Mouse (Mus musculus): ENCODE results near the gene Naa35. TPM values are rescaled to one million over a fixed set of nuclear protein-coding genes. Genes with fewer than 3 reads are reported as not detected.

Naa35 gene
- polyA plus RNA-seq (2015; fragmentation: Nextera tagmentation; extraction: Ambion mirVana) = 156 and 179 TPM in 2 replicates

DNA sequence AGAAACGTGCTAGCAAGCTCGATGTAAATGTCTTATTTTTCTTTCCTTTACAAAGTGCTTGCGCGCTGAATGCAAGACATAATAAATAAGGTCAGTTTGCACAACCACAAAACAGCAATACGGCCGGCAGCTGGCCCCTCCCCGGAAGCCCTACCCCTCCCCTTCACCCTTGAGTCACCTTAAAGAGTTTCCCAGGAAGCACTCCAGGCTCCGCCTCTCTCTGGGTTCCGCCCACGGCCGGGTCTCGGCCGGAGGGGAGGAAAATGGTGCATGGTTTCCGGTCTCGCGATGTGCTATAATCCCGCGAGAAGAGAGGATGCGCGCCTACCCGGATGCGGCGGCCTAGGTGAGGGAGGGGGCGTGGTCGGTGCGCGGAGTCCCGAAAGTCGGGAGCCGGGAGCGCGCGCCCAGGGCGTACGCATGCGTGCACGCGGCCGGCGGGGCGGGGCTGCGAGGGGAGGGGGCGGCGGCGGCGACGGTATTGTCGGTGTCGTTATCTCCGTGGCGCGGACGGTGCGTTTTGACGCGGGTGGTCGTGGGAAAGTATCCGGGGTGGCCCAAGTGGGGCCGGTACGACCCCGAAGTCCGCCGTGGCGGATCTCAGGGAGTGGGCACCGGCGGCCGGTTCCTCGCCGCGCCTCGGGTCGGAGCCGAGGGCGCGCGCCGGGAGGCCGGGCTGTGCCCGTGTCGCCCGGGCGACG lies at the start of gene Naa35, which contains the start of gene Agtpbp1:
TSS of gene Naa35 (plus strand) at position 313 of the 701 bp plus-strand sequence.
TSS of gene Agtpbp1 (minus strand) at position 281 of the 701 bp plus-strand sequence.
- Histone ChIP-seq H3K27ac (peak within 1 kb of the TSS; percentile 76), H3K4me2 (peak within 1 kb of the TSS; percentile 98), H3K36me3 (ENCODE audit: poor library complexity, severe bottlenecking) (peaks cover 26% of the 10 kb centered on the region), H3K9me3 (replicated peaks) (no peaks in the 10 kb centered on the region), H3K4me3 (peak within 1 kb of the TSS; percentile 93), H3K27me3 (no peaks in the 10 kb centered on the region), H3K4me1 (peaks cover 34% of the 10 kb centered on the region), H3K9ac (peak within 1 kb of the TSS; percentile 94)
- ATAC-seq = peak; percentile 99
- WGBS = under 1% methylated on average over 79 of the region's 83 CpGs

DNA sequence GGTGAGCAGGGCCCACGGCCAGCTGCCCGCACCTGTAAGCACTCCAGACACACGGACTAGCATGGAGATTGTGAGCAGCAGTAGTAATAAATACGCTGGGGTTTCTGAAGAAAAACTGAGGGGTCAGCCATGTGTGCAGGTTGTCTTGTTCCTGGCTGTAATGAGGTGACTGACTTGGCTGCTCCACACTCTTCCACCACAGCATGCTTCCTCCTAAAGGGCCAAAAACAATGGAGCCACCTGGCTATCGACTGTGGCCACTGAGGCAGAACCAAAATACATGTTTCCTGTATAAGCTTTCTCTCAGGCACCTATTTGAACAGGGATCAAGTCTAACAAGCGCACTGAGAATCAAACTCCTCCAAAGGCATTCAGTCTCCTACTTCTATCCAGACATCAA lies 49.3 kb upstream of the Naa35 start:
- 86% methylated on average over 6 of the region's 6 CpGs for WGBS
- H3K4me3 ChIP-seq = no peak overlapping the region
- no peaks in the 10 kb centered on the region for H3K9me3 ChIP-seq (replicated peaks)
- peaks cover 20% of the 10 kb centered on the region for H3K36me3 ChIP-seq (ENCODE audit: poor library complexity, severe bottlenecking)
- no peak for ATAC-seq
- H3K27me3 ChIP-seq = no peaks in the 10 kb centered on the region
- no peak overlapping the region for H3K4me2 ChIP-seq
- no peaks in the 10 kb centered on the region for H3K4me1 ChIP-seq
- H3K9ac ChIP-seq = no peak overlapping the region
- no peak overlapping the region for H3K27ac ChIP-seq

DNA sequence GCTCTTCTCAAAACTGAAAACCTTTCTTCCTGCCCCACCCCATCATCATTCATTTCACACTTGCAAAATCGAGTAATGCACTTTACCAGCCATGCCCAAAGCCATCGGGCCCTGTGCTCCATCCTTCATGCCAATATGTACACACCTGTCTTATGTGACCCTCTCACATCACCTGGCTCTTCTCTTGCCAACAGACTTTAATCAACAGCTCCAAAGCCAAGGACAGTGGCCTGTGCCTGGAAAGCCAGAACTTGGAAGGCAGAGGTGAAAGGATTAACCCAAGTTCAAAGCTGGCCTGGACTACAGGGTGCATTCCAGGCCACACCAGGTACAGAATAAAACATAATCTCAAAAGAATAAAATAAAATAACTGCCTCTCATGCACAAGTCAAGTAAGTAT lies 48.4 kb upstream of the Naa35 start:
- H3K4me3 ChIP-seq = no peak overlapping the region
- H3K27me3 ChIP-seq = no peaks in the 10 kb centered on the region
- no peaks in the 10 kb centered on the region for H3K4me1 ChIP-seq
- no peak overlapping the region for H3K27ac ChIP-seq
- H3K4me2 ChIP-seq = no peak overlapping the region
- WGBS = 86% methylated on average over 2 of the region's 2 CpGs
- peaks cover 14% of the 10 kb centered on the region for H3K36me3 ChIP-seq (ENCODE audit: poor library complexity, severe bottlenecking)
- no peaks in the 10 kb centered on the region for H3K9me3 ChIP-seq (replicated peaks)
- H3K9ac ChIP-seq = no peak overlapping the region
- no peak for ATAC-seq

DNA sequence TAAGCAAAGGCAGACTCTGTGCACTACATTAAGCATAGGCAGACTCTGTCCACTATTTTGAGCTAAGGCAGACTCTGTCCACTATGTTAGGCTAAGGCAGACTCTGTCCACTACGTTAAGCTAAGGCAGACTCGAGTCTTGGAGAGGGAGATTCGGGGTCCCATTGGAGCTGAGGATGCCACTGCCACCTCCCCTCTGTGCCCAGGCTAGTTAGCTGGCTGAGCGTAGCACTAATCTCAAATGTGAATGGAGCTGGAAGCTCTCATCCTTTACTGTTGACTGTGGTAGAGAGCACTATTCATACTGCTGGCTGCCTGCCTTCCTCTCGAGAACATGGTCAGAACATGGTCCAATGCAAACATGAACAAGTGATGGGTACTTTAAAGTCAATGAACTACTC lies 46.4 kb upstream of the Naa35 start:
- H3K4me3 ChIP-seq = no peak overlapping the region
- H3K27ac ChIP-seq = no peak overlapping the region
- no peak for ATAC-seq
- no peak overlapping the region for H3K9ac ChIP-seq
- no peaks in the 10 kb centered on the region for H3K27me3 ChIP-seq
- H3K4me1 ChIP-seq = no peaks in the 10 kb centered on the region
- 96% methylated on average over 5 of the region's 5 CpGs for WGBS
- H3K36me3 ChIP-seq (ENCODE audit: poor library complexity, severe bottlenecking) = peaks cover 3% of the 10 kb centered on the region; the same call in 1 of the 2 replicates
- H3K9me3 ChIP-seq (replicated peaks) = no peaks in the 10 kb centered on the region
- H3K4me2 ChIP-seq = no peak overlapping the region

DNA sequence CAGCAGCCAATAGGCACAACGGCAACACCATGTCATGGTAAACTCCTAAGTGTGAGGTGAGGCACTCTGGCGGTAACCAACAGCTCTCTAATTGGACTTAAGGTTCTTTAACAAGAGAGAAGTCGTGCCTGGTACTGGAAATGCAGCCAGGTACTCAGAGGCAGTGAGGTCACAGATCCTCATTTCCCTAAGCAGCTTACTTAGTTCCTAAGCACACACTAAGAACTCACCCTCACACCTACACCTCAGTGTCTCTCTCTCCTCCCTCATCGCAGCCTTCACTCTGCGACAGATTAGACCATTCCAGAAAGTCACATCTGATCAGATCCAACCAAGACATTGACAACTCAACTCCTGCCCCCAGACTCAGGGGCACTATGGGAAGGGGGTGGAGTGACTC lies 45.0 kb upstream of the Naa35 start:
- Histone ChIP-seq H3K4me3 (no peak overlapping the region), H3K9me3 (replicated peaks) (no peaks in the 10 kb centered on the region), H3K36me3 (ENCODE audit: poor library complexity, severe bottlenecking) (peaks cover 3% of the 10 kb centered on the region; the same call in 1 of the 2 replicates), H3K9ac (no peak overlapping the region), H3K4me2 (no peak overlapping the region), H3K27ac (no peak overlapping the region), H3K4me1 (no peaks in the 10 kb centered on the region), H3K27me3 (no peaks in the 10 kb centered on the region)
- ATAC-seq = no peak
- WGBS = 78% methylated on average over 5 of the region's 5 CpGs

DNA sequence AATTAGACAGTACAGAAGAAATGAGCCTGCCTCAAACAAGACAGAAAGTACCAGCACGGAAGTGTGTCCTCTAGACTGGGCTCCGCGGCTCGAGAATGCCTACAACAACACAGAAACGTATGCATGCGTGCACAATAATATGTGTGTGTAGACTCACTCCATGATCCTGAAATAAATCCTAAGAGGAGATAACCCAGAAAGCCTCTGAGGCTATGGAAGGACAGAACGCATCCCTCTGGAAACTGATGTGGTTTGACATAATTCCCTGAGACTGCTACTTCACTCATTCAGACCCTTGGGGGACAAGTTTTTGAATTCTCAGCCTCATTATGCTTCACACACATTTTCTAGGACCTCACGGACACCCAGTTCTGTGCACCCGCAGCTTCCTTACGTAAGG lies 42.6 kb upstream of the Naa35 start:
- H3K4me3 ChIP-seq = no peak overlapping the region
- H3K36me3 ChIP-seq (ENCODE audit: poor library complexity, severe bottlenecking) = 0 out of 2 replicates have a peak, but pooled peaks cover 3% of the 10 kb centered on the region
- H3K9ac ChIP-seq = no peak overlapping the region
- H3K4me1 ChIP-seq = no peaks in the 10 kb centered on the region
- WGBS = 88% methylated on average over 10 of the region's 10 CpGs
- no peaks in the 10 kb centered on the region for H3K9me3 ChIP-seq (replicated peaks)
- no peak overlapping the region for H3K4me2 ChIP-seq
- ATAC-seq = no peak
- H3K27me3 ChIP-seq = no peaks in the 10 kb centered on the region
- no peak overlapping the region for H3K27ac ChIP-seq

DNA sequence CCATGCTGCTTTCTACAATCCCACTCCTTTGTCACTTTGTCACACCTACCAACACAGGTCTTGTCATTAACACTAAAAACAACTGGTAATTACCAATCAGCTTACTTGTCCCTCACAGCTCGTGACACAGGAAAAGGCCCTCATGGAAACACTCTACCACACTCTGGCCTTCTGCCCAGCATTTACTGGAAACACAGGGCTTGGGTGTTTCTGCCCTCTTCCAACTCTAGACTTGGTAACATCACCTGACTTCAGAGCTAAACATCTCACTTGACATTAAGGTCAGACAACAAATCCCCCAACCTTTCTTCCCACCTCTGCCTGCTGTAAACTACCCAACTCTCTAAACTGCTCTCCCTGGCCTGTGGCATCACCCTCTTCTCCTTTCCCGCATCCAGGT lies 38.0 kb upstream of the Naa35 start:
- WGBS = 72% methylated on average over 2 of the region's 2 CpGs
- H3K36me3 ChIP-seq (ENCODE audit: poor library complexity, severe bottlenecking) = no peaks in the 10 kb centered on the region
- H3K9me3 ChIP-seq (replicated peaks) = no peaks in the 10 kb centered on the region
- no peak overlapping the region for H3K4me2 ChIP-seq
- H3K27me3 ChIP-seq = no peaks in the 10 kb centered on the region
- no peak for ATAC-seq
- no peak overlapping the region for H3K27ac ChIP-seq
- peaks cover 3% of the 10 kb centered on the region; the same call in 1 of the 2 replicates for H3K4me1 ChIP-seq
- H3K4me3 ChIP-seq = no peak overlapping the region
- H3K9ac ChIP-seq = no peak overlapping the region

DNA sequence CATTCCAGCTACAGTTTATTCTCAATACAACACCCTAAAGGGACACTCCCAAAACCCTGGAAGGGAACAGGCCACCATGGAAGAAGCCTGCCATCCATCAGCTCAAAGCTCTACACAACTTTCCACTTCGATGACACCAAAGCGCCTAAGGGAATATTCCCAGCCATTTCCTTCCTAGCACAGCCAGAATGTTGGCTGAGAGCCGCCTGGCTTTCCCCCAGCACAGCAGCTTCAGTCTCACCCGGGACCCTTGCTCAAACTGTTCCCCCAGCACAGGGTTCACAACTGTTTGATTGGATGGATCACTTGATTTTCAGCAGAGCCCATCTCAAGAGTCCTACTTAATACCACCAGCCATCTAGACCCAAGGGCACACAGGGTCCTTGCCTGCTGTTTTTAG lies 37.3 kb upstream of the Naa35 start:
- Histone ChIP-seq H3K36me3 (ENCODE audit: poor library complexity, severe bottlenecking) (no peaks in the 10 kb centered on the region), H3K4me2 (no peak overlapping the region), H3K4me1 (peaks cover 3% of the 10 kb centered on the region; the same call in 1 of the 2 replicates), H3K27ac (no peak overlapping the region), H3K27me3 (no peaks in the 10 kb centered on the region), H3K4me3 (no peak overlapping the region), H3K9ac (no peak overlapping the region), H3K9me3 (replicated peaks) (no peaks in the 10 kb centered on the region)
- ATAC-seq = no peak
- WGBS = 83% methylated on average over 4 of the region's 4 CpGs

DNA sequence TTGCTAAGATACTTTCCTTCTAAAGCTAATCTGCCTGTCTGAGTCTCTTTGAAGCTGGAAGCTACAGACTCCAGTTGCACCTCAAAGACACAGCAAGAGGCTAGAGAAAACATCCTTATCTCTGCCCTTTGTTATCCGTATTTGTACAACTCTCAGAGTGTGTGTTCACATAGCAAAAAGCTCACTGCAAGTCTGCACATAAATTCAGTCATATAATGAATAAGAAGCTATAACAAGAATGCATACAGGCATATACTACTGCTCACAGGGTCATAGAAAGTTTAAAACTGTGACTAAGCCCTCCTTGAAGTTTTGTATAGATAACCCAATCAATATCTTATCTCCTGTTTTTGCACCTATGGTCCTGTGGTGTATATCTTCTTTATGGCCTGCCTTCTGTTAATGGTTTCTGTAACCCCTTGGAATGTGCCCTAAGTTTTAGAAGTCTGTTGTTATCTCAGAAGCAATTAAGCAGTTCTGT lies 35.7 kb upstream of the Naa35 start:
- no peak overlapping the region for H3K4me3 ChIP-seq
- no peak for ATAC-seq
- no peaks in the 10 kb centered on the region for H3K27me3 ChIP-seq
- no peak overlapping the region for H3K4me2 ChIP-seq
- H3K27ac ChIP-seq = no peak overlapping the region
- peaks cover 3% of the 10 kb centered on the region; the same call in 1 of the 2 replicates for H3K4me1 ChIP-seq
- no peaks in the 10 kb centered on the region for H3K9me3 ChIP-seq (replicated peaks)
- H3K36me3 ChIP-seq (ENCODE audit: poor library complexity, severe bottlenecking) = no peaks in the 10 kb centered on the region
- H3K9ac ChIP-seq = no peak overlapping the region
- WGBS = 79% methylated on average over 1 of the region's 1 CpGs

DNA sequence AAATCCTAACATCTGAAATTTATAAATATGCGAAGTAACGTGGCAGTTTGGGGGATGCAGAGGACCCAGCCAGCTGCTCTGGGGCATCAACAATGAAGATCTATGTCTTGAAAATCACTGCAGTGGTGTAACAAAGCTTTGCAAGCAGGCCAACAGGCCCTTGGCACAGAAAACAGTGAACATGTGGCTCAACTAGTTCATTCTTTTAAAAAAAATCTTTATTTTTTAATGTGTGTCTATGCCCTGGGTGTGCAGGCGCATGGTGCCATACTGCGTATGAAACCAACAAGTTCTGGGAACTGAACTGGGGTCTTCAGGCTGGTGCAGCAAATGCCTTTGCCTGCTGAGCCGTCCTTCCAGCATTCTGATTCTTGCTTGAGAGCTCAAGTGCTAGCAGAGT lies 32.8 kb upstream of the Naa35 start:
- H3K4me2 ChIP-seq = no peak overlapping the region
- 85% methylated on average over 5 of the region's 5 CpGs for WGBS
- ATAC-seq = no peak

DNA sequence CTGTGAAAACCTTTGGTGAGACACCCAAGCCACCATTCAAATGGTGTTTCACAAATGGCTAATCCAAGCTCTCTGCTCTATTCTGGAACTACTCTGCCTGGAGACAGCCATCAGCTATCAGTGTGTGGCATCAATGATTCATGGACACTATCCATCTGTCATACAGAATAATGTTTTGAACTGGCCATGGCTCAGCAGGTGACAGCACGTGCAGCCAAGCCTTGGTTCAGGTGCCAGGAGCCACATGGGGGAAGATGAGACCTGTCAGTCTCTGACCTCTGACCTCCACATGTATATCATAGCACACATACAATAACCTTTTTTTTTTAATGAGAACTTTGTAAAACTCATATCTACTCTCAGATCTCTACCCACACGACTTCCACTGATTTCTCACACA lies 32.3 kb upstream of the Naa35 start:
- H3K27ac ChIP-seq = no peak overlapping the region
- no peaks in the 10 kb centered on the region for H3K9me3 ChIP-seq (replicated peaks)
- H3K4me3 ChIP-seq = no peak overlapping the region
- H3K36me3 ChIP-seq (ENCODE audit: poor library complexity, severe bottlenecking) = no peaks in the 10 kb centered on the region
- peaks cover 21% of the 10 kb centered on the region for H3K4me1 ChIP-seq
- ATAC-seq = no peak
- H3K27me3 ChIP-seq = no peaks in the 10 kb centered on the region
- 84% methylated on average over 2 of the region's 2 CpGs for WGBS
- H3K4me2 ChIP-seq = no peak overlapping the region
- no peak overlapping the region for H3K9ac ChIP-seq

More for the DNA sequence above, 32.8 kb upstream of the Naa35 start:
- Histone ChIP-seq H3K9ac (no peak overlapping the region), H3K4me1 (peaks cover 22% of the 10 kb centered on the region), H3K27me3 (no peaks in the 10 kb centered on the region), H3K27ac (no peak overlapping the region), H3K9me3 (replicated peaks) (no peaks in the 10 kb centered on the region), H3K36me3 (ENCODE audit: poor library complexity, severe bottlenecking) (no peaks in the 10 kb centered on the region), H3K4me3 (no peak overlapping the region)

DNA sequence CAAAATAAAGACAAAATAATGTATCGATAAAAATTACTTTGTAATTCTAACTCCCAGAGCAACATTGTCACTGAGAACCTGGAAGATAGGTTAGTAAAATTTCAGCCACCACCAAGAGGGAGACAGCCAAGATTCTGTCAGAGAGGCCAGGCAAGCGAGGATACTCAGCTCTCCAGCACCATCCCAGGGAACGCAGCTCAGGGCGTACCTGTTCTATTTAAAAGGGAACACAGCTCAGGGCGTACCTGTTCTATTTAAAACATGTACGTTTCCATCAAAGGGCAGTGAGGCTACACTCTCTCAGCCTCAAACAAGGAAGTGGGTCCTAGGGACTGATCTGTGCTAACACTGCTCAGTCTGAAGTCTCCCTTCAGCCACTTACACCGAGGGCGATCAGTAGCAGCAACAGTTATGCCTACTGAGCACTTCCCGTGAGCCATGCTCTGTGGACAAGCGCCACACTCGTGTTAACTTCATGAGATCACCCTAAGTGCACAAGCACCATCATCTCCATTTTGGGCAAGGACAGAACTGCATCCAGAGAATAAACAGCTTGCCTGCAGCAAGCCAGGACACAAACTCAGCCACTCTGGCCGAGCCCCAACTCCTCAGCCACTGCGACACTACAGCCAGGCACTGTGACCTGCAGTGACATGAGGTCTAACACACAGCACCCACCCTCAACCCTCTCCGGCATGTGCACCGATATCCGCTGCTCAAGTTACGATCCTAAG lies 30.1 kb upstream of the Naa35 start:
- peak overlapping the region; percentile 94 for H3K4me2 ChIP-seq
- no peaks in the 10 kb centered on the region for H3K27me3 ChIP-seq
- H3K36me3 ChIP-seq (ENCODE audit: poor library complexity, severe bottlenecking) = no peaks in the 10 kb centered on the region
- 0 out of 2 replicates have a peak overlapping the region, but pooled peaks have one; percentile 0 for H3K4me3 ChIP-seq
- H3K9ac ChIP-seq = peak overlapping the region; percentile 9; the same call in 1 of the 2 replicates
- H3K4me1 ChIP-seq = peaks cover 19% of the 10 kb centered on the region
- WGBS = 85% methylated on average over 17 of the region's 17 CpGs
- no peak overlapping the region for H3K27ac ChIP-seq
- no peak for ATAC-seq
- no peaks in the 10 kb centered on the region for H3K9me3 ChIP-seq (replicated peaks)

All from forebrain, embryonic 13.5 days (tissue).